Mouse (Mus musculus) heart, embryonic 16.5 days (tissue): ENCODE results near the gene Rpn2. TPM values are rescaled to one million over a fixed set of nuclear protein-coding genes. Genes with fewer than 3 reads are reported as not detected.

ENCODE experiments used
- ATAC-seq: fragments of 200-750 bp; cut with Nextera tagmentation; replicated peaks from 2 replicates; pipeline ENCODE4 v1.8.0; 2017; ENCODE audit warnings: moderate number of reproducible peaks; ENCODE audit not compliant: insufficient read depth, low FRiP score; ENCODE audit errors: extremely low read depth
- H3K27ac ChIP-seq: fragments of 300-500 bp; sonication (generic); 2 replicates; pipeline ENCODE4 v1.5.1; 2014; ENCODE audit warnings: mild to moderate bottlenecking, low read length, control low read depth, moderate library complexity
- H3K27me3 ChIP-seq: fragments of 300-500 bp; sonication (generic); 2 replicates; pipeline ENCODE4 v1.6.1; 2014; ENCODE audit warnings: low read length, mixed read lengths; ENCODE audit not compliant: control insufficient read depth, insufficient read depth
- H3K36me3 ChIP-seq: fragments of 300-500 bp; sonication (generic); 2 replicates; pipeline ENCODE4 v1.6.1; 2014; ENCODE audit not compliant: control insufficient read depth, insufficient read depth
- H3K4me1 ChIP-seq: fragments of 300-500 bp; sonication (generic); 2 replicates; pipeline ENCODE4 v1.6.1; 2014; ENCODE audit warnings: low read length, mixed read lengths; ENCODE audit not compliant: control insufficient read depth, insufficient read depth
- H3K4me2 ChIP-seq: fragments of 300-500 bp; sonication (generic); 2 replicates; pipeline ENCODE4 v1.6.1; 2014; ENCODE audit warnings: low read depth, mild to moderate bottlenecking, control low read depth, low read length
- H3K4me3 ChIP-seq: fragments of 300-500 bp; sonication (generic); 2 replicates; pipeline ENCODE4 v1.5.1; 2014; ENCODE audit warnings: mild to moderate bottlenecking, control low read depth, low read length
- H3K9ac ChIP-seq: fragments of 300-500 bp; sonication (generic); 2 replicates; pipeline ENCODE4 v1.6.1; 2014; ENCODE audit warnings: low read length, control low read depth
- H3K9me3 ChIP-seq: fragments of 300-500 bp; sonication (generic); replicated peaks from 2 replicates; pipeline ENCODE4 v1.6.1; 2016; ENCODE audit warnings: low read length; ENCODE audit not compliant: control insufficient read depth
- WGBS: fragments of 180-500 bp; shearing (Covaris S2); extraction: QIAGEN DNeasy Blood & Tissue Kit; methylation state at CpG from one replicate; pipeline ENCODE4 v1.1.7; 2014; 5-methylcytosine and 5-hydroxymethylcytosine counted together
- polyA plus RNA-seq: library from polyadenylated mRNA; unstranded; fragments of >200 nt; fragmentation: Nextera tagmentation; extraction: Ambion mirVana; gene quantifications from 2 replicates; pipeline ENCODE4 v1.2.1, GENCODE M21; 2015

The Rpn2 gene
- polyA plus RNA-seq, 1 experiment from 2014 or later = 159 TPM

- H3K27me3 ChIP-seq = no peaks in the 10 kb centered on the region
- 76% methylated on average over 4 of the region's 4 CpGs for WGBS
- ATAC-seq = no peak
- peaks cover 2% of the 10 kb centered on the region; the same call in 1 of the 2 replicates for H3K4me1 ChIP-seq
- no peak overlapping the region for H3K4me2 ChIP-seq
- no peak overlapping the region for H3K27ac ChIP-seq
- no peaks in the 10 kb centered on the region for H3K36me3 ChIP-seq
- H3K4me3 ChIP-seq = no peak overlapping the region
- H3K9me3 ChIP-seq = no peaks in the 10 kb centered on the region; the same call in 1 of the 2 replicates
- no peak overlapping the region for H3K9ac ChIP-seq
These were observed 74.4 kb downstream of the Rpn2 start for GRCm38 (mm10) chr2:157353183-157353582.

GRCm38 (mm10) chr2:157354106-157354505 lies 75.3 kb downstream of the Rpn2 start:
- no peak for ATAC-seq
- WGBS = 73% methylated on average over 3 of the region's 3 CpGs
- H3K4me3 ChIP-seq = no peak overlapping the region

DNA sequence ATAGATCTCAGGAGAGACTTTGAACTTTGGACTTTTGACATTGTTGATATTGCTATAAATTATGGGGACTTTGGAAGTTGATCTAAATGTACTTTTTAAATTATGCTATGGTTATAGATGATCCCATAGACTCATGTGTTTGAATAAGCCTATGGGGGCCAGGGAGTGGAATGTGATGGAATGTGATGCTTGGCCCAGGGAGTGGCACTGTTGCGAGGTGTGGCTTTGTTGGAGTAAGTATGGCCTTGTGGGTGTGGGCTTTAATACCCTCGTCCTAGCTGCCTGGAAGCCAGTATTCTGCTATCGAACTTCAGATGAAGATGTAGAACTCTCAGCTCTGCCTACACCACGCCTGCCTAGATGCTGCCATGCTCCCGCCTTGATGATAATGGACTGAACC lies 81.2 kb downstream of the Rpn2 start:
- ATAC-seq = no peak
- Histone ChIP-seq H3K4me1 (0 out of 2 replicates have a peak, but pooled peaks cover 5% of the 10 kb centered on the region), H3K27ac (no peak overlapping the region), H3K4me3 (no peak overlapping the region), H3K9ac (no peak overlapping the region), H3K27me3 (no peaks in the 10 kb centered on the region), H3K9me3 (no peaks in the 10 kb centered on the region; the same call in 1 of the 2 replicates), H3K36me3 (no peaks in the 10 kb centered on the region), H3K4me2 (no peak overlapping the region)
- 81% methylated on average over 5 of the region's 5 CpGs for WGBS

More at GRCm38 (mm10) chr2:157354106-157354505, 75.3 kb downstream of the Rpn2 start:
- Histone ChIP-seq H3K9ac (no peak overlapping the region), H3K27me3 (no peaks in the 10 kb centered on the region), H3K9me3 (no peaks in the 10 kb centered on the region; the same call in 1 of the 2 replicates), H3K36me3 (no peaks in the 10 kb centered on the region), H3K4me1 (no peaks in the 10 kb centered on the region), H3K4me2 (no peak overlapping the region), H3K27ac (no peak overlapping the region)

DNA sequence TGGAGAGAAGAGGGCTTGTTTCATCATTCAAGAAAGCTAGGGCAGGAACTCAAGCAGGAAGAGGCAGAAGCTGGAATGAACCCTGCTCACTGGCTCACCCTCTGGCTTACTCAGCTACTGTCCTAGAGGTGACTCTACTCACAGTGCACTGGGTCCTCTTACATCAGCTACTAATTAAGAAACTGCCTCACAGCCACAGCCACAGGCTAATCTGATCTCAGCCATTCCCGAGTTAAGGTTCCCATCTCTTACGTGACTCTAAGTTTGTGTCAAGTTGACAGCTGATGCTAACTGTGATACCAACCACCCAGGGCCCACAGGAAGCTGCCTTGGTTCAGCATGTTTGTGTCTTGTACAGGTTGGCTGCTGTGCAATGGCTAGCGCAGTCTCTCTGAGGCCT lies 84.2 kb downstream of the Rpn2 start:
- 70% methylated on average over 3 of the region's 3 CpGs for WGBS
- no peak for ATAC-seq
- Histone ChIP-seq H3K9ac (no peak overlapping the region), H3K27me3 (no peaks in the 10 kb centered on the region), H3K27ac (no peak overlapping the region), H3K9me3 (no peaks in the 10 kb centered on the region), H3K4me2 (no peak overlapping the region), H3K4me3 (no peak overlapping the region), H3K36me3 (no peaks in the 10 kb centered on the region), H3K4me1 (peaks cover 6% of the 10 kb centered on the region; the same call in 1 of the 2 replicates)

- ATAC-seq = no peak
- Histone ChIP-seq H3K27me3 (no peaks in the 10 kb centered on the region), H3K4me1 (peaks cover 16% of the 10 kb centered on the region), H3K36me3 (no peaks in the 10 kb centered on the region), H3K9me3 (no peaks in the 10 kb centered on the region), H3K4me3 (peak overlapping the region; percentile 81; the same call in 1 of the 2 replicates), H3K9ac (no peak overlapping the region), H3K27ac (peak overlapping the region; percentile 88), H3K4me2 (peak overlapping the region; percentile 82)
- 63% methylated on average over 9 of the region's 9 CpGs for WGBS
These were observed 87.9 kb downstream of the Rpn2 start for GRCm38 (mm10) chr2:157366762-157367161.

- Histone ChIP-seq H3K9ac (peak within 1 kb of the TSS; percentile 94), H3K27me3 (no peaks in the 10 kb centered on the region), H3K36me3 (no peaks in the 10 kb centered on the region), H3K4me2 (peak within 1 kb of the TSS; percentile 82), H3K4me3 (peak within 1 kb of the TSS; percentile 81), H3K27ac (peak within 1 kb of the TSS; percentile 88), H3K9me3 (no peaks in the 10 kb centered on the region), H3K4me1 (peaks cover 20% of the 10 kb centered on the region)
- peak; percentile 89 for ATAC-seq
- 4% methylated on average over 42 of the region's 42 CpGs for WGBS
These were observed 88.5 kb downstream of the Rpn2 start, which contains the start of gene Manbal for GRCm38 (mm10) chr2:157367184-157367893. TSS of gene Manbal (plus strand) at chr2:157367594.

DNA sequence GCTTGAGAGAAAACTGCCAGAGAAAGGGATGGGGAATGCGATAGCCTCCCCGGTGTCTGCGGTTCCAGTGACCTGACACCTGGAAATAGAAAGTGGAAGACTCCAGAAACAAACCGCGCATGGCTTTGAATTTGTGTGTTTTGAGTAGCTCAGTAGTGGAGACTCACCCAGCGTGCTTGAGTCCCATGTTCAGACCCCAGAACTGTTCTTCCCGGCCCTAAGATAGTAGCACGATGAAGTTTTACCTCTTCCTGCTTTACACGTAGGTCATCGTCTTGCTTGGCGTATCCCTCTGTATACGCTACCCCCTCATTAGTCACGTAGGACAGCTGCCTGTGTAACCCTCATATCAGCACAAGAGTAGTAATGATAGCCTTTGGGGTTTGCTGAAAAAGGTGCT lies 89.2 kb downstream of the Rpn2 start:
- ATAC-seq = 0 out of 2 replicates have a peak, but pooled peaks have one; percentile 9

GRCm38 (mm10) chr2:157371696-157372095 lies 92.9 kb downstream of the Rpn2 start:
- H3K4me3 ChIP-seq = no peak overlapping the region
- ATAC-seq = no peak
- H3K4me2 ChIP-seq = no peak overlapping the region
- H3K9me3 ChIP-seq = no peaks in the 10 kb centered on the region
- WGBS = 49% methylated on average over 6 of the region's 6 CpGs
- no peaks in the 10 kb centered on the region for H3K27me3 ChIP-seq
- peaks cover 31% of the 10 kb centered on the region for H3K4me1 ChIP-seq
- H3K36me3 ChIP-seq = no peaks in the 10 kb centered on the region
- no peak overlapping the region for H3K9ac ChIP-seq
- H3K27ac ChIP-seq = no peak overlapping the region

More for the DNA sequence above, 89.2 kb downstream of the Rpn2 start:
- Histone ChIP-seq H3K4me1 (peaks cover 20% of the 10 kb centered on the region), H3K36me3 (no peaks in the 10 kb centered on the region), H3K9me3 (no peaks in the 10 kb centered on the region), H3K9ac (peak overlapping the region; percentile 94), H3K27ac (peak overlapping the region; percentile 88), H3K4me3 (peak overlapping the region; percentile 81), H3K4me2 (peak overlapping the region; percentile 82), H3K27me3 (no peaks in the 10 kb centered on the region)
- WGBS = 2% methylated on average over 13 of the region's 13 CpGs

- WGBS = 68% methylated on average over 3 of the region's 3 CpGs
- no peak for ATAC-seq
- H3K9me3 ChIP-seq = no peaks in the 10 kb centered on the region
- no peak overlapping the region for H3K9ac ChIP-seq
- no peak overlapping the region for H3K27ac ChIP-seq
- H3K4me1 ChIP-seq = peaks cover 28% of the 10 kb centered on the region
- H3K36me3 ChIP-seq = no peaks in the 10 kb centered on the region
- H3K4me2 ChIP-seq = no peak overlapping the region
- H3K27me3 ChIP-seq = no peaks in the 10 kb centered on the region
- H3K4me3 ChIP-seq = no peak overlapping the region
These were observed 94.9 kb downstream of the Rpn2 start for GRCm38 (mm10) chr2:157373681-157374080.
